Mouse (Mus musculus) c-Kit-positive CD71-positive TER-119-negative erythroid progenitor cells, embryonic 14.5 days (primary cell): ENCODE data around the gene Ppm1n.
A peak's percentile ranks its signal among the peaks of the same experiment; 100 is the strongest.
"Not testable (repeated sequence)": the region's sequence is repeated elsewhere in the genome, so short reads cannot be mapped to it uniquely, and the experiment has no call there.

ENCODE experiments used
- DNase-seq: peaks from one replicate; pipeline ENCODE4 v3.0.0-alpha.2; 2013; ENCODE audit warnings: low read depth

The Ppm1n gene

DNA sequence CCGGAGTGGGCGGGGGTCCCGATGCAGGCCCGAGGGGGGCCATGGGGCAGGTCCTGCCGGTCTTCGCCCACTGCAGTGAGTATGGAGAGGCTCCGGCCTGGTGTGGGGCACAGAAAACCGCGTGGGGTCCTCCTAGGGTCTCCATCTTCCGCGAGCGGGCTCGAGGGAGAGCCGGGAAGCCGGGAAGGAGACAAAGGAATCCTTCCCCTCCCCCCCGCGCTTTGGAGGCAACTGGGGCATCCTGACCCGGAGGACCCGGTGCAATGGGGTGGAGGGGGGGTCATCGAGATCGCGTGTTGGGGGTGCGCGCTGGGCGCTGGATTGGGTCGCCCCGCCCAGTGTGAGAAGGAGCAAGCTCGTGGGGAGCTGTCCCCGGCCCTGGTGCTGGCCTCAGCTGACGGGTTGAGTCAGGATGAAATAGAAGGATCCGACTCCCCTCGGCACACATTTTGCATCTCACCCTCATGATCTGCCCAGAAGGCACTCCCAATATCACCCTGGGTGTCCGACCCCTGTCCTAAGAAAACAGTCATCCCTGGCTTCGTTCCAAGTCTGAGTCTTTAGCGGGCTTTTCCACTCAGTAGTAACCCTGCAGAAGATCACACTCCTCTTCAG, 3.0 kb upstream of the Ppm1n start:
- DNase-seq = no peak

DNA sequence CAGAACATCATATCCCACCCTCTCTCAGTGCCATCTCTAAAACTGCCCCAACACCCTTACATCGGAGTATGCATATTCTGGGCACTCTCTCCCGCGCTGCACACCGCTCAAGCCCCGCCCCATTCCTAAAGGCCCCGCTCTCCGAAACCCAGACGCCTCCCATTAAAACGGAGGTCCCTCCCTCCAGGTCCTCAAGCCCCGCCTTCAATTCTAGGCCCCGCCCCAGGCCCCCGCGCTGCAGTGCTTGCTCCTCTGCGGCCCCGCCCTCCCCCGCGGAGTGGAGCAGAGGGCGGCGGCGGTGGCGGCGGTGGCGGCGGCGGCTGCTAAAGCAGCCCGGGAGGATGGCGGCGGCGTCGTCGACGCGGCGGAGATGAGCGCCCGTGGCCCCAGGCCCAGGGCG, 2.5 kb upstream of the Ppm1n start, which contains the start of gene Rtn2:
Gene Rtn2, plus strand, starts transcription at position 240 of the 400 bp plus-strand sequence.
- DNase-seq = peak; percentile 89

DNA sequence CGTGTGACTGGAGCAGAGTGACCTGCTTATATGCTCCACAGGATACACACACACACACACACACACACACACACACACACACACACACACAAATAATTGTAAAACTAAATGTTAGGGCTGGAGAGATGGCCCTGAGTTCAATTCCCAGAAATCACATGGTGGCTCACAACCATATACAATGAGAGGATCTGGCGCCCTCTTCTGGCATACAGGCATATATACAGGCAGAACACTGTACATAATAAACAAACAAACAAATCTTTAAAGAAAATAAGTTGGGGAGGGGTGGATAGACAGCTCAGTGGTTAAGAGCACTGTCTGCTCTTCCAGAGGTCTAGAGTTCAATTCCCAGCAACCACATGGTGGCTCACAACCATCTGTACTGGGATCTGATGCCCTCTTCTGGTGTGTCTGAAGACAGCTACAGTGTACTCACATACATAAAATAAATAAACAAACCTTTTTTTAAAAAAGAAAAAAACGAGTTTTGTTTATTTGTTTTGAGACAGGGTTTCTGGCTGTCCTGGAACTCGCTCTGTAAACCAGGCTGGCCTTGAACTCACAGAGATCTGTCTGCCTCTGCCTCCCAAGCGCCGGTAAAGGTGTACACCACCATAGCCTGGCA, 1.9 kb upstream of the Ppm1n start:
- DNase-seq = not testable (repeated sequence)

DNA sequence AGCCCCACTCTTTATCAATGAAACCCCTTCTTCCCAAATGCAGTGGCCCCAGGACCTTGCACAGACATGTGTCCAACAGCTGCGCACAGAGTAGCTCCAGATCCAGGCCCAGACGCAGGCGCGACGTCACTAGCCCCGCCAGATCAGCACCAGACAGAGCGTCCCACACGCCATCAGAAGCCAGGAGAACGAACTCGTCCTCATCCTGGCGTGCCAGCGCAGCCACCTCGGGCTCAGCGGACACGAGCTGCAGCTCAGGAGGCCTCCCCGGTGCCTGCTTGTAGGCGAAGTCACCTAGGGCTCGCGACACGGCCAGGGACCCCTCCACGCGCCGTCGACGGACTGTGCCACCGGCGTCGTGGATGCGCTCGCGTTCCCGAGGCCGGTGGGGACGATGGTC, 812 bp downstream of the Ppm1n start:
- no peak for DNase-seq

DNA sequence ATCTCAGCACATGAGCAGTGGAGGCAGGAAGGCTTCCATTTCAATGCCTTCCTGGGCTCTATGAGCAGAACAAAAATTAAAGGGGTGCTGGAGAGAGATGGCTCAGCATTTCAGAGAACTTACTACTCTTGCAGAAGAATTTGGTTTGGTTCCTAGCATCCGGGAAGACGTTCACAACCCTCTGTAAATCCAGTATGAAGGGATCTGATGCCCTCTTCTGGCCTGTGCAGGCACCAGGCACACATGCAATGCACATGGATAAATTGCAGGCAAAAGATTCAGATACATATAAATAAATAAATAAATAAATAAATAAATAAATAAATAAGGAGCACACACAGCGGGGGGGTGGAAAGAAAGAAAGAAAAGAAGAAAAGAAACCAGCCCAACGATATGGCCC, 3.6 kb downstream of the Ppm1n start:
- DNase-seq = no peak

DNA sequence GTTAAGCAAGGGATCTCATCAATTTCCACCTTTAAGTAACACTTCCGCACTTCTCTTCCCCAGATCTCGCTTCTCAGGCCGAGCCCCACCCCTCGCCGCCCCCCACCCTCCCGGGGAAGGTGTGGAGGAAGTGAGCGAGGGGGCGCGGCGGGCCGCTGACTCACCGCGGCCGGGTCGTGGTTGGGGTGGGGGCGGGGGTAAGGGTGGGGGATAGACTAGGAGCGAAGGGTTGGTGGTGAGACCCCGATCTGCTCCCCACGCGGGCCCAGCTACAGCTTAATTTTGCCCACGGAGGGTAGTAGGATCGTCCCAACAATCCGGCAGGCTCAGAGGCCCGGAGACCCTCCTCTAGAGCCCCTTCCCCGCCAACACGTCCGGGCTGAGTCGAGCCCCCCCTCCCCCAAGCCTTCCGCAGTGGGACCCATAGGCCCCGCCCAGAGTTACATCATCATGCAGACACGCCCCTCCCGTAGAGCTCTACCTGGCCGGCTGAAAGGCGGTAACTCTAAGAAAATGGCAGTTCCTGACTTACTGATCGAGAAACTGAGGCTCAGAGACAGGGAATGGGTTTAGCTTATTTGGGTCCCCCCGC, 7.6 kb downstream of the Ppm1n start:
- no peak for DNase-seq

DNA sequence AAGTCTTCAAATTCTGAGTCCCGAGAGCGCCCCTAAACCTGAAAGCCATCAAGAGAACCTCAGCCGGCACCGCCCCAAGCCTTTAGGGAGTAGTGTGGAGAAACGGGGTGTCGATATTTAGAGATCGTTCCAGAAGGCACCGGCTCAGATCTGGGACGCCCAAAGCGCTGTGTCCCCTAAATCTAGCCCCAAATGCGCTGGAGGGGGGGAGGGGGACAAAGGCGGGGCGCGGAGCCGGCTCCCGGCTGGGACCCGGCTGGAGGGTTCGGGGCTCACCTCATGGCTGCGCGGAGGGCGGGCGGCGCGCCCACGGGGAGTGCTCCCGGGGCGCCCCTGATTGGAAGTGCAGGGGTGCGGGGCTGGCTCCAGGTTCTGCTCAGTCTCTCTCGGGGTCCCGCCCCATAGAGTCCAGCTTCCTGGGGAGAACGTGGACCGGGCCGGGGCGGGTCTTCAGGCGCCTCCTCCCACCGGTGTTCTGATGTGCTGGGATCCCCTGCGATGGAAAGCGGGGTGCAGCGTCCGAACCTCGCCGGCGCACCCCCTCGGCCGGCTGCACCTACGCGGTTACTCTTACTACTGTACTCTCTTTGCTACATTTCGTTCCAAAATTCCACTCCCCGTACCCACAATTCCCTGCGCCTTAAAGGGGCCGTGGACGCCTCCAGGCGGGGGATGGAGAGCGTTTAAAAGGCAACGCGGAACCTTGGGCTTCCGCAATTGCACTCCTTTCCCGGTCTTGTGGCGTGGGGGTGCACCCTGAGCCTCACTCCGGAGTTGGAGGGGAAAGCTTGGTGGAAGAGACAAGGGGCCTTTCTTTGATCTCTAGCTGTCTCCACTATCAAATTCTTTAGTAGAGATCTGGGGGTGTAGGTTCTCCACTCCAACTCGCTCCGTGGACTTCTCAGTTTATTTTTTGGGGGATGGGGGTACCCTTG, 8.4 kb downstream of the Ppm1n start, which contains the start of gene Vasp:
Gene Vasp, minus strand, starts transcription at position 580 of the 935 bp plus-strand sequence.
- peak; percentile 89 for DNase-seq

DNA sequence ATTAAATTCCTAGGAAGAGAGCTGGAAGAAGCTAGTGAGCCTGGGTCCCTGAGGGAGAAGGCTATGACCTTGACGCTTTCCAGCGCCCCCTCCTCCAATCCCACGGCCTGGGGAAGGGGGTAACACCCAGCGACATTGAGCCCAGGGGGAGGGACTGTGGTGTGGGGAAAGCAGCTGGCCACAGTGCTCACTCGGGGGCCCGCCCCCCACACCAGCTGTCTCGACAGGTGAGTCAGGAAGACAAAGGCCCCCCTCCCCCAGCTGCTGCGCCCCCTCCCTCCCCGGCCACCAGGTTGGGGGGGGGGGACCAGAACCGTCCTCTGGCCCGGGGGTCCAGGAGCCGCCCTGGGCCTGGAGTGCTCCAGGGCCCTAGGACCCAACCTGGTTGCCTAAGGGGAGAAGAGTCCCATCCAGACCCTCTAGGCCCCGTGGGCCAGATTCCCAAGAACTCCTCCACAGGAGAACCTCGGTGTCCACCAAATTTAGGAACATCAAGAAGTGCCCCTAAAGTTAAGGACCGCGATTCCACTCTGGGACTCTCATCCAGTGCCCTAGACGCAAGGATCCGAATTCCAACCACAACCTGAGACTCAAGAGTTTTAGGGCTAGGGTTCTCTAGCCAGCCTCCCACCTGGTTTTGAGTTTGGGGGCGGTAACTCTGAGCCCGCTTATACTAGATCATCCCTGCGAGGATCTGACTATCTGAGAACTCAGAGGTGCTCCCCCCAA, 9.2 kb downstream of the Ppm1n start:
- DNase-seq = no peak

DNA sequence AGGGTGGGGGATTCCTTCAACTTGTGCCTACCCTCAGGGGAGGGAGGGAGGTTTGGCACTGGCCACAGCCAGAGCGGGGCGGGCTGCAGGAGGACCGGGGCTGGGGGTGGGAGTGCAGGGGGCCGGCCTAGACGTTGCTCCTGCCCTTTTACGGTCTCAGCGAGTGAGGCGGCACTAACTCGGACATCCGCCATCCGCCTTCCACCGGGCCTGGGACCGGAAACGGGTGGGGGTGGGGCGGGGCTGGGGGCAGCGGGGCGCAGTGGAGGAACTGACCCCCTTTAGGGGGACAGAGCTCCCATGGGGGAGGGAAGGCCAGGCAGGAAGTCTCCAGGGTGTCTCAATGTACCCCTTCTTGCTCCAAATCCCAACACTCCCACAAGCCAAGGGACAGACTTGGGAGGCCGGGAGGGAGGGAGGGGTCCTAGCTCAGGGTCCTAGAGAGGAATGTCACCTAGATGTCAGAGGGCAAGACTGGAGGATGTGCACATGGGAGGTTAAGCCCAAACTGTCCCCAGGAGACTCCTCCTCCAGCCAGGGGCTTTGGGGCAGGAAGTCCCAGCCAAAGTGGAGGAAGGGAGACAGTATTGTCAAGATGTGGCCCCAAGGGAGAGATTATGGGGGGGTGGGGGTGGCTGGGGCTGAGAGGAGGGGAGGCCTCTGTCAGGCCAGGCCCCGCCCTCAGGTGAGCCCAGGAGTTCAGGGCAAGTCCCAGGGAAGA, 10.0 kb downstream of the Ppm1n start:
- no peak for DNase-seq

DNA sequence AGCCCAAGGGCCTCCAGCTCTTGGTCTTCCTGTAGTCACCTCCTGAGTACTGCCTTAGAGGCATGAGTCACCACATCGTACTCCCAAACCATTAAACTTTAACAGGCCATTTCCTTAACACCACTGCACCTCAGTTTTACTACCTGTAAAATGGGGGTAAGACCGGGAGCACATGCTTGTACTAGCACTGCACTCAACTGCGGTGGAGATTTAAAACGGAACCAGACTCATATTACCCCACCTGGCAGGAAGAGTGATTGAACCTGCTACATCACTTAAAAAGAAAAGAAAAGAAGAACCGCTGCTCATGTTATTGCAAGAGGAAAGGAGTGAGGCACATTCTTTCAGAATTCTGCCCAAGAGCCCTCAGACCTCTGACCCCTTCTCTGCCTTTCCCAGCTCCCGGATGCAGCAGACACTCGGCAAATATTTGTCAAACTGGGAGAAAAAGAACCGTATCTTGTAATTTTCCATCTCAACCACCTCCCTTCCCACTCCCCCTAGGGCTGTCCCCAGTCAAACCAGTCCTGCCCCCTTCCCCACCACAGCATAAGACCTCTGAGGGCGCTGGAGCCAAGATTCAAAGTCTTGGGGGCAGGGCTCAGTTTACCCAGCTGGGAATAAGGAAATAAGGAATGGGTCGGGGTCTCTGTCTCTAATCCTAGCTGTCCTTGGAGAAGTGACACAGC, 10.7 kb downstream of the Ppm1n start:
- no peak for DNase-seq

DNA sequence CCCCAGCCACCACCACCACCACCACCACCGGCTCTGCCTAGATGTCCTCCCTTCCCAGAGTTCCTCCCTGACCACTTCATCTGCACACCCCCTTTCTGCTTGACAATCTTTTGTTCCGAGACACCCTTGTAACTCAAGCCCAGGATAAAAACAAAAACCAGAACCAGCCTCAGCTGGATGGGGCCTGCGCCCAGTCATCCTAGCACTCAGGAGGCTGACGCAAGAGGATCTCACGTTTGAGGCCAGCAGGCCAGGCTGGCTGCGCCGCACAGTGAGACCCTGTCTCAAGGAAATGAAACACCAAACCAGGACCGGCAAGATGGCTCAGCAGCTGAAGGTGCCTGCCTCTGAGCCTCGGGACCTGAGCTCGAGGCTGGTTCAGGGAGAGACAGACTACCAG, 12.8 kb downstream of the Ppm1n start:
- no peak for DNase-seq

DNA sequence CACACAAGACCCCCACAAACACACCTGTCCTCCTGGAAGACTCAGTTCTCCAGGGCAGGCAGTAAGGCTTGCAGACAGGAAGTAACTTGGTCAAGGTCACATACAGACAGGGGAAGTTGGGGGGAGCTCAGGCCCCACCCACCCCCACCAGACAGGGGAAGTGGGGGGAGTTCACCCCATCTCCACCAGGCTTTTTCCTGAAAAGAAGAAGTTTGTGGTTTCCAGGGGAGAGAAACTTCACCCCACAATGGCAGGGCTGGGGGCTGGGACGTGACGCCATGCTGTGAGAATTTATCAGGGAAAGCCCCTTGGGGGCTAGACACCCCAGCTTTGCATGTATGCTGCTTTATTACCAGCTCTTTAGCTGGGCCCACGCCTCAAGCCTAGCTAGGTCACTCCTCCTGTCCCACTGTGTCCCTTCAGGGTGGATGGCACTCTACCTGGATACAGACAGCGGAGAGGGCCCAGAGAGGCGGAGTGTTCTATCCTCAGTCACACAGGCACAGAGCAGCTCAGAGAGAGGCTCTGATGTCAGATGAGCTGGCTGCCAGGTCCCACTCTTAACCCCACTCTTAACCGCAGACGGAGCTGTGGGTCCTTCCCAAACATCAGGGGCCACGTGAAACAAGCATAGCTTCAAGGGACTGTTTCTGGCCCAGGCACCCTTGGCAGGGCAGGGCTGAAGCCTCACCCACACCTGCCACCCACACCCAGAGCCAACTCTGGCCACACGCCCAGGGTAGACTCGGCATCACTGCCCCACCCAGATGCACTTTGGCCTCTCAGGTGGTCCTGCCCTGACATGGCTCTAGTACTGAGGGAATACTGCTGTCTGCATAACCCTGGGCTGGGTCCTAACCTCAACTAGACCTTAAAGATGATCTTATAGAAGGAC, 13.7 kb downstream of the Ppm1n start:
- DNase-seq = no peak

DNA sequence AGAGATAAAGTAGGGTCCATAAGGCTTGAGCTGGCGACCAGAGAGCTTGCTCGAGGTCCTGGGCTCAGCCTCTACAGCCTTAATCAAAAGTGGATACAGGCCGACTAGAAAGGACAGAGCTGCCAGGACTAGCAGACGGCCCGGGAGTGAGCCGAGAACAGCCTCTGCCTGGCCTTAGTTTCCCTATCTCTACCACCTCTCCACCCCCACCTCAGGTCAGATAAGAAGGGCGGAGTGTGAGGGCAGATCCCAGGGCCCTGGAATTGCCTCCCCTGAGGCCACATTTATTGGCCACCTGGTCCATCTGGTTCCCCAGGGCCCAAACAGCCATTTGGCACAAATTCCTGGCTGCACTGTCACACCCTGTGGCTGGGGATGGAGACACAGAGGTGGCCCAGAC, 14.7 kb downstream of the Ppm1n start:
- DNase-seq = no peak

DNA sequence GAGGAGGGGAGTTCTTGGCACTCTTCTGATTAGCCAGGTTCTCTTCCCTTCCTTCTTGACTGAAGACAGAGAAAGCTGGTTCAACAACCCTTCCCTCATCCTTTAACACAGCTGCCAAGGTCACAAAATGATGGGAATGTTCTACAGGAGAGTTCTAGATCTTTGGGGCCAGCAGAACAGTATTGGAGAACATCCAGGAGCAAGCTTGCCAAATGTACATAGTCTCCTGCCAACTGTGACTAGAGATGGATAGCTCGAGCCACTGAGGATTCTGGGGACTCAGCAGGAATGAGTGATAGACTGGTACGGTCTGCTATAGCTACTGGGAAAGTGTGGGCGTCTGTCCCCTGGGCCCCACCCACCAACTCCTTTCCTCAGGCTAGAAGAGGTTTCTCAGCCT, 21.5 kb downstream of the Ppm1n start:
- no peak for DNase-seq

DNA sequence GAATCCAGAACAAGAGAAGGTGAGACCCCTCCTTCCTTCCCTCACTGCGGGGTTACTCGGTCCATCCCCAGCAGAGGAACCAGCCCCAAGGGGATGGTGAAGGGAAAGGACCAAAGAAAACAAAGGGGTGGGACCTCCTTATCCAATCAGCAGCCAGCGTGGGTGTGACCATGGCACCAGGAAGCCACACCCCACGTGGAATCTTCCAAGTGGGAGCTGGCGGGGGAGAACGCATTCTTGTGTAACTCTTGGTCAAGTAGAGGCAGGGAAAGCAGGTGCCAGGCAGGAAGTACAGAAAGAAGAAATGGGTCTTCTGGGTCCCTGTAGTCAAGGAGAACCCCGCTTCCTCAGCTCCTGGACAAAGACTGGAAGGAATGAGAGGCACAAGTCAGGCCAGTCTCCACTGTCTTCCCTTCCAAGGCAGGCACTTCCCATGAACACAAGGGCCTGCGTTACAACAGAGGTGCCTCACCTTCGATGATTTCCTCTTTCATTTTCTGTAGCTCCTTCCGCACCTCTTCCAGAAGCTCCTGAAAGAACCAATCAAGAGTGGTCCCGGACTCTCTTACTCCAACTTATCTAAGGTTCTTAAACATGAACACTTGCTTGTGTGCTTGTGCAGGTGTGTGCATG, 22.4 kb downstream of the Ppm1n start:
- peak; percentile 93 for DNase-seq

DNA sequence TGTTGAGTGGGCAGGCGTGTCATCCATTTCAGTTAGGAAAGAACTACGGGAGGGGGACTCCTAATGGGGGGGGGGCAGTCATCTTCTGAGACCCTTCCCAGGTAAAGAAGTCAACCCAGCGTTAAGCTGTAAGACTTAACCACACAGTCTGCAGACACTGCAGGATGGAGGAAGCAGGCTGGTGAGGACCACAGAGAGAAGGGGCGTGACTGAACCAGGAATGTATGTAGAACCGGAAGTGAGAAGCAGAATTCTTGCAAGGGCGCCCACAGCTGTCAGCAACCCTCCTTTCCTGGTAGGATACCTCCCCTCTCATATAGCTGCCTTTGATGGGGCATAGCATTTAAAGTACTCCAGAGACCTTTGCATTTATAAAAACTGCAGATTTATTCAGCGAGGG, 23.3 kb downstream of the Ppm1n start:
- DNase-seq = no peak

DNA sequence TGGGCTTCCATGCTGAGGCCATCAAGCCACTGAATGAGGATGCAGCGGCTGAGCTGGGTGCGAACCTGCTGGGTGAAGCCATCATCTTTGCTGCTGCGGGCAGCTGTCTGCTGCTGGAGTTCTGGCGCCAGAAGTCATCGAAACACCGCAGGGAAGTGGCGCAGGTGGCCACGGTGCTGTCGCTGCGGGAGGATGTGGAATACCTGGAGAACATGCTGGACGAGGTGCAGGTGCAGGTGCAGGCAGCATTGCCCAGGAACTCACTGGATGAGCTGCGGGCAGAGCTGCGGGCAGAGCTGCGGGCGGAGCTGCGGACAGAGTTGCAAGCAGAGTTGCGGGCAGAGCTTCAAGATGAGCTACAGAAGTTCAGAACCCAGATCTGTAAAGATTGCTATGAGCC, 24.5 kb downstream of the Ppm1n start:
- DNase-seq = no peak

DNA sequence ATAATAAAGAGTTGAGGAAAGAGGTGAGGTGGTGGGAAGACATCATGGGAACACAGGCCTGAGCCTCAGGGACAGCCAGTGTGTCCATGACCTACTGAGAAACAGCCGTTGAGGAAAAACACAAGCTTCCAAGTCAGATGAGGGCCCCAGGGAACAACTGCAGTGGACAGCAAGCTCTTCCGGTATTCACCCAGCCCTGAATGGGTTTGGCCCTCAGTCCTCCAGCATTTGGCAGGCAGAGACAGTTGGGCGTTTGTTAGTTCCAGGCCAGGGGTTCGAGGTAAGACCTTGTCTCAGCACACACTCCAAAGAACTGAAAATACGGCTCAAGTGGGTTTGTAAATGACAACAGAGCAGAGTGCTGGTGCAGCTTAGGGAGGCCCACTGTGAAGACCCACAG, 26.4 kb downstream of the Ppm1n start:
- no peak for DNase-seq

DNA sequence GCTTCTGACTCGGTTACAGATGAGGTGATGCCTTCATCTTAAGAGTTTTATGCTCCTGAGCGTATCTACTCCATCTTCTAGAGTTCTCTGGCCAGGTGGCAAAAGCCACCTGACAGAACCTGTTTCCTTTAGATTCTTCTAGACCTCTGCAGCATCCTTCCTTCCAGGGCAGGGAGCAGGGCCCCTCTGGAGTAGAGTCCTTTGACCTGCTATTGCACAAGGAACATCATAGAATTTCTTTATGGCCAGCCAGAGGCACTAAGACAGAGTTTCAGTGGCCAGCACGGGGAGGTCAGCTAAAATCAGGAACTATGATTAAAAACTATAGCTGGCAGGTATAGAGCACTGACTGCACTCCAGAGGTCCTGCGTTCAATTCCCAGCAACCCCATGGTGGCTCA, 27.8 kb downstream of the Ppm1n start:
- no peak for DNase-seq
